Mouse (Mus musculus) liver, embryonic 14 days (tissue): Measurements from ENCODE around the gene Mtrr. TPM values are rescaled to one million over a fixed set of nuclear protein-coding genes. Genes with fewer than 3 reads are reported as not detected.

Source experiments
- polyA plus RNA-seq: library from polyadenylated mRNA; depleted of rRNA; stranded (reverse); fragments of >200 nt; gene quantifications from 2 replicates; pipeline ENCODE4 v1.2.3, GENCODE M21; 2012; rRNA removed

The Mtrr gene
- 6.9 and 8.5 TPM in 2 replicates for polyA plus RNA-seq

DNA sequence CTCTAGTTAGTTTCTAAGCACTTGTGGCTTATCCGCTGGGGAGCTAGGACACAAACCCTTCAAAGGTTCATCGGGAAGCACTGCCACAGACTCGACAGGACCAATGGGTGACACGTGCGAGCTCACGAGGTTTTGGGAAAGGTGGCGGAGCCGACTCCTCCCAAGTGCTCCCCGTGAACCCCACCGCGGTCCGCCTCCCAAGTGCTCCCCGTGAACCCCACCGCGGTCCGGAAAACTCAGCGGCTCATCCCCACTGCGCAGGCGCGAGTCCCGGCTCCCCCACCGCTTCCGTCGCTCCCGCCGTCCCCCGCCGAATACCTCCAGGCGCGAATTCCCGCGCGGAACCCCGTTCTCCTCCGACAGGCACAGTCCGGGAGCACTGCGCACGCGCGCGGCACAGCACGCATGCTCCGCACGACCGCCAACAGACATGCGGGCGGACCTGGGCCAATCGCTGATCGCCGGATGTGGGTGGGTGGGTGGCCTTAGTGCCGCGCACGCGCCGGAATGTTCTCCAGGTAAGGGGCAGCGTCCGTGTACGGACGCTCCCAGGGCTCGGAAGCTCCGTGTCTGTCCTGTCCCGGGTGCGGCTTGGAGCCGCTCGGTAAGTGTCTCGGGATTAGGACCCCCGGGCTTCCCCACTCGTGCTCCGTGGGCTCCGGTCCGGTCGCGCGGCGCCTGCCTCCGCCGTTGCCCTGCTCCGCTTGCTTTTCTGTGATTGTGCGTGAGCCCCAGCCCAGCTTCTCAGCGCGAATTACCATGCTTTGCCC is at the start of gene Mtrr, which contains the start of gene Fastkd3:
Gene Mtrr, minus strand, starts transcription at position 403 of the 770 bp plus-strand sequence.
Gene Fastkd3, plus strand, starts transcription at position 488 of the 770 bp plus-strand sequence.

DNA sequence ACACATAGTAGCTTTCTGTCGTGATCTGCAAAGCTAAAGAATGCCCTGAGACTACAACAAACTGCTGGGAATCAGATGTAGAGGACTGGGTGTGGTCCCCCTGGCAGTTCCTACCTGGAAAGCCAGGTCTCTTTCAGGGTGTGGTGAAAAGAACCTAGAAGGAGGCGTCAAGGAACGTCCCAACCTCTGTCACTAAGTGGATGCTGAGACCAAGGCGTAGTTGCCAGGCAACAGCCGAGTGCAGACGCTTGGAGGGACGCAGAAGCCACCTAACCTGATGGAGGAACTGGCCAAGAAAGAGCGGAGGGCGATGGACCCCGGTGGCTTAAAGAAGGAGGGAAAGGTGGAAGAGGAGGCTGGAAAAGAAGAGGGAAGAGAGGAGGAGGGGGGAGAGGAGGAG is 15.2 kb upstream of the Mtrr start, which contains the start of gene 1700001L19Rik:
Gene 1700001L19Rik, plus strand, starts transcription at position 223 of the 400 bp plus-strand sequence.

Other genes starting within 250 kb of the Mtrr start
- 7.9 and 9.0 TPM in 2 replicates for gene Fastkd3, start 85 bp upstream of the Mtrr start, polyA plus RNA-seq
- not detected in 2 replicates for gene 1700001L19Rik, start 15.3 kb upstream of the Mtrr start, polyA plus RNA-seq